Mouse (Mus musculus) lung, postnatal 10 days (tissue): Measurements from ENCODE around the gene Mgarp.
"Not testable (repeated sequence)": the region's sequence is repeated elsewhere in the genome, so short reads cannot be mapped to it uniquely, and the experiment has no call there.

Experiments used
- DNase-seq: peaks from one replicate; pipeline ENCODE4 v3.0.0; 2021

The Mgarp gene

GRCm38 (mm10) chr3:51395461-51396145 is 935 bp downstream of the Mgarp start:
- no peak for DNase-seq

- DNase-seq = no peak
Observed at GRCm38 (mm10) chr3:51394881-51395280, 1.7 kb downstream of the Mgarp start.

- no peak for DNase-seq
Observed at GRCm38 (mm10) chr3:51393651-51394050, 2.9 kb downstream of the Mgarp start.

- DNase-seq = not testable (repeated sequence)
Observed at GRCm38 (mm10) chr3:51393018-51393417, 3.5 kb downstream of the Mgarp start.

- DNase-seq = no peak
Observed at GRCm38 (mm10) chr3:51391591-51391990, 4.9 kb downstream of the Mgarp start.

GRCm38 (mm10) chr3:51391095-51391494 is 5.4 kb downstream of the Mgarp start:
- DNase-seq = no peak

GRCm38 (mm10) chr3:51388904-51389303 is 7.6 kb downstream of the Mgarp start:
- no peak for DNase-seq

- DNase-seq = no peak
Observed at GRCm38 (mm10) chr3:51387868-51388381, 8.6 kb downstream of the Mgarp start.

GRCm38 (mm10) chr3:51387134-51387451 is 9.4 kb downstream of the Mgarp start:
- no peak for DNase-seq

- DNase-seq = no peak
Observed at GRCm38 (mm10) chr3:51386441-51387133, 10.0 kb downstream of the Mgarp start.

GRCm38 (mm10) chr3:51383409-51383808 is 13.1 kb downstream of the Mgarp start:
- no peak for DNase-seq

- DNase-seq = no peak
Observed at GRCm38 (mm10) chr3:51380660-51381014, 15.9 kb downstream of the Mgarp start.

GRCm38 (mm10) chr3:51379786-51380659 is 16.5 kb downstream of the Mgarp start:
- peak; percentile 43 for DNase-seq

- DNase-seq = no peak
Observed at GRCm38 (mm10) chr3:51378665-51378946, 17.9 kb downstream of the Mgarp start.

GRCm38 (mm10) chr3:51377878-51378664 is 18.5 kb downstream of the Mgarp start:
- peak; percentile 68 for DNase-seq

- peak; percentile 73 for DNase-seq
Observed at GRCm38 (mm10) chr3:51375307-51376265, 21.0 kb downstream of the Mgarp start.

GRCm38 (mm10) chr3:51373544-51373943 is 23.0 kb downstream of the Mgarp start:
- DNase-seq = no peak

- no peak for DNase-seq
Observed at GRCm38 (mm10) chr3:51372883-51373282, 23.7 kb downstream of the Mgarp start.

- DNase-seq = no peak
Observed at GRCm38 (mm10) chr3:51371826-51372225, 24.7 kb downstream of the Mgarp start.

GRCm38 (mm10) chr3:51368011-51368410 is 28.5 kb downstream of the Mgarp start:
- no peak for DNase-seq

GRCm38 (mm10) chr3:51366926-51367325 is 29.6 kb downstream of the Mgarp start:
- no peak for DNase-seq

- DNase-seq = no peak
Observed at GRCm38 (mm10) chr3:51365517-51365882, 31.0 kb downstream of the Mgarp start.
